In genomic region chr15:10713626-10714316, GRCm38 (mm10) we compare ENCODE assay signal across 8 mouse cellular contexts. TPM values are rescaled to one million over a fixed set of nuclear protein-coding genes. Genes with fewer than 3 reads are reported as not detected.
DNase-seq lines count a peak whose midpoint lies in the region; ATAC-seq and TF ChIP-seq lines count a peak whose summit lies in the region.

No protein-coding gene starts in this region.

- peak overlapping the region; percentile 25; the same call in 1 of the 2 replicates for H3K27ac ChIP-seq in ES-Bruce4 (ENCODE audit: insufficient read depth, low read length)
- H3K27ac ChIP-seq in embryonic facial prominence, embryonic 12.5 days = peak overlapping the region; percentile 90
- H3K27ac ChIP-seq in hindbrain, embryonic 11.5 days (ENCODE audit: low read depth, low read length) = peak overlapping the region; percentile 82
- peak overlapping the region; percentile 70 for H3K27ac ChIP-seq in liver, embryonic 11.5 days (ENCODE audit: low read depth, low read length)
- peak overlapping the region; percentile 72 for H3K27ac ChIP-seq in neural tube, embryonic 15.5 days (replicated peaks)

- TF ChIP-seq EP300 in ES-Bruce4 (IDR thresholded peaks at IDR 0.05; ENCODE audit: insufficient read depth, low read depth, low read length) = no peak

- H3K36me3 ChIP-seq in ES-Bruce4 (ENCODE audit: control insufficient read depth, insufficient read depth, low read length, poor library complexity, severe bottlenecking) = no peaks in the 10 kb centered on the region; the same call in 1 of the 2 replicates
- H3K36me3 ChIP-seq in embryonic facial prominence, embryonic 12.5 days = 0 out of 2 replicates have a peak, but pooled peaks cover 2% of the 10 kb centered on the region
- no peaks in the 10 kb centered on the region for H3K36me3 ChIP-seq in hindbrain, embryonic 11.5 days (ENCODE audit: control insufficient read depth, insufficient read depth, low read length)
- no peaks in the 10 kb centered on the region for H3K36me3 ChIP-seq in liver, embryonic 11.5 days (ENCODE audit: control insufficient read depth, insufficient read depth, low read length)
- H3K36me3 ChIP-seq in neural tube, embryonic 15.5 days = no peaks in the 10 kb centered on the region

- no peaks in the 10 kb centered on the region; the same call in 1 of the 2 replicates for H3K9me3 ChIP-seq in ES-Bruce4 (replicated peaks; ENCODE audit: control insufficient read depth, insufficient read depth, low read length, poor library complexity, severe bottlenecking)
- no peaks in the 10 kb centered on the region for H3K9me3 ChIP-seq in embryonic facial prominence, embryonic 12.5 days
- no peaks in the 10 kb centered on the region for H3K9me3 ChIP-seq in hindbrain, embryonic 11.5 days (ENCODE audit: control insufficient read depth, low read length)
- H3K9me3 ChIP-seq in liver, embryonic 11.5 days (ENCODE audit: control insufficient read depth, low read length) = no peaks in the 10 kb centered on the region
- no peaks in the 10 kb centered on the region for H3K9me3 ChIP-seq in neural tube, embryonic 15.5 days (replicated peaks)

- H3K4me2 ChIP-seq in embryonic facial prominence, embryonic 12.5 days (replicated peaks) = peak overlapping the region; percentile 67
- peak overlapping the region; percentile 83 for H3K4me2 ChIP-seq in hindbrain, embryonic 11.5 days (replicated peaks; ENCODE audit: low read depth, low read length)
- H3K4me2 ChIP-seq in liver, embryonic 11.5 days = peak overlapping the region; percentile 90
- peak overlapping the region; percentile 100 for H3K4me2 ChIP-seq in neural tube, embryonic 15.5 days

- WGBS in embryonic facial prominence, embryonic 12.5 days = under 1% methylated on average over 35 of the region's 35 CpGs
- WGBS in hindbrain, embryonic 11.5 days = under 1% methylated on average over 34 of the region's 35 CpGs
- WGBS in liver, embryonic 11.5 days = 2% methylated on average over 30 of the region's 35 CpGs
- under 1% methylated on average over 35 of the region's 35 CpGs for WGBS in neural tube, embryonic 15.5 days

- ATAC-seq in embryonic facial prominence, embryonic 12.5 days (ENCODE audit: insufficient number of reproducible peaks, insufficient read depth, low FRiP score, low TSS enrichment) = 0 out of 2 replicates have a peak, but pooled peaks have one; percentile 25
- ATAC-seq in hindbrain, embryonic 11.5 days (ENCODE audit: low FRiP score) = peak; percentile 68
- ATAC-seq in liver, embryonic 11.5 days (replicated peaks; ENCODE audit: low FRiP score) = peak; percentile 19
- ATAC-seq in neural tube, embryonic 15.5 days (ENCODE audit: low FRiP score) = peak; percentile 57

- peak overlapping the region; percentile 80 for H3K4me3 ChIP-seq in ES-Bruce4 (ENCODE audit: low read depth, low read length)
- peak overlapping the region; percentile 86 for H3K4me3 ChIP-seq in embryonic facial prominence, embryonic 12.5 days
- H3K4me3 ChIP-seq in hindbrain, embryonic 11.5 days (ENCODE audit: low read depth, low read length) = peak overlapping the region; percentile 89
- peak overlapping the region; percentile 73 for H3K4me3 ChIP-seq in liver, embryonic 11.5 days (ENCODE audit: low read depth, low read length)
- peak overlapping the region; percentile 82 for H3K4me3 ChIP-seq in neural tube, embryonic 15.5 days (replicated peaks)

- H3K27me3 ChIP-seq in ES-Bruce4 (ENCODE audit: control insufficient read depth, insufficient read depth, low read length, poor library complexity, severe bottlenecking) = no peaks in the 10 kb centered on the region
- no peaks in the 10 kb centered on the region for H3K27me3 ChIP-seq in embryonic facial prominence, embryonic 12.5 days
- H3K27me3 ChIP-seq in hindbrain, embryonic 11.5 days (ENCODE audit: control insufficient read depth, insufficient read depth, low read length) = no peaks in the 10 kb centered on the region
- H3K27me3 ChIP-seq in liver, embryonic 11.5 days (replicated peaks; ENCODE audit: control insufficient read depth, insufficient read depth, low read length) = no peaks in the 10 kb centered on the region; the same call in 1 of the 2 replicates
- H3K27me3 ChIP-seq in neural tube, embryonic 15.5 days (replicated peaks) = no peaks in the 10 kb centered on the region

- TF ChIP-seq CTCF in ES-Bruce4 (IDR thresholded peaks at IDR 0.05; ENCODE audit: low read depth, low read length) = no peak

- DNase-seq in adrenal gland, adult (ENCODE audit: inconsistent age in 2 of 2, low spot score in 1 of 2) = peak; percentile 49 to 73
- no peak for DNase-seq in adrenal gland, adult 8-10 months
- DNase-seq in hindbrain, embryonic 11.5 days (ENCODE audit: low spot score) = peak; percentile 68
- DNase-seq in liver, embryonic 11.5 days (ENCODE audit: low spot score) = peak; percentile 53
- no peak for DNase-seq in thymus, postnatal 14 days

- peak overlapping the region; percentile 94 for H3K9ac ChIP-seq in ES-Bruce4 (ENCODE audit: low read depth, poor library complexity, severe bottlenecking)
- peak overlapping the region; percentile 94 for H3K9ac ChIP-seq in embryonic facial prominence, embryonic 12.5 days
- peak overlapping the region; percentile 87 for H3K9ac ChIP-seq in hindbrain, embryonic 11.5 days (ENCODE audit: low read depth, low read length)
- H3K9ac ChIP-seq in liver, embryonic 11.5 days (ENCODE audit: low read depth, low read length) = peak overlapping the region; percentile 75
- peak overlapping the region; percentile 72 for H3K9ac ChIP-seq in neural tube, embryonic 15.5 days (replicated peaks)

- H3K4me1 ChIP-seq in ES-Bruce4 (ENCODE audit: control insufficient read depth, insufficient read depth, low read length) = peaks cover 2% of the 10 kb centered on the region
- peaks cover 21% of the 10 kb centered on the region for H3K4me1 ChIP-seq in embryonic facial prominence, embryonic 12.5 days
- H3K4me1 ChIP-seq in hindbrain, embryonic 11.5 days (replicated peaks; ENCODE audit: control insufficient read depth, insufficient read depth, low read length) = 0 out of 2 replicates have a peak, but pooled peaks cover 3% of the 10 kb centered on the region
- H3K4me1 ChIP-seq in liver, embryonic 11.5 days (replicated peaks; ENCODE audit: control insufficient read depth, insufficient read depth, low read length) = peaks cover 5% of the 10 kb centered on the region
- H3K4me1 ChIP-seq in neural tube, embryonic 15.5 days = peaks cover 29% of the 10 kb centered on the region

- no peak for TF ChIP-seq POLR2A in ES-Bruce4 (IDR thresholded peaks at IDR 0.05; ENCODE audit: insufficient read depth, low read length)

RNA-seq across cellular contexts. Expression of gene Rai14, which starts 0.7 kb away (rescaled TPM):
- 10 to 100 TPM; 23.7 to 42.1 (median 28.6) TPM for total RNA-seq in adrenal gland, adult 8-10 months (2022)
- polyA plus RNA-seq in ES-Bruce4 (2011; ENCODE audit: insufficient read depth, insufficient read length, low read depth, missing spikeins) = 80.9 and 85.7 TPM in 2 replicates
- 85.6 and 89.7 TPM in 2 replicates for polyA plus RNA-seq in embryonic facial prominence, embryonic 12.5 days (2016; fragmentation: Nextera tagmentation; extraction: Ambion mirVana)
- 86.0 and 93.4 TPM in 2 replicates for polyA plus RNA-seq in hindbrain, embryonic 11.5 days (2014; fragmentation: Nextera tagmentation; extraction: Ambion mirVana)
- 19.6 and 20.2 TPM in 2 replicates for polyA plus RNA-seq in liver, embryonic 11.5 days (2014; fragmentation: Nextera tagmentation; extraction: Ambion mirVana)
- 10.2 and 13.2 TPM in 2 replicates for polyA plus RNA-seq in neural tube, embryonic 15.5 days (2015; fragmentation: Nextera tagmentation; extraction: Ambion mirVana)

Comparison
In these comparisons a context has a peak if more than half of its experiments do, and no peak if none do; other contexts are left out.
1. DNase-seq: peak in adrenal gland, adult (2 of 2), hindbrain, embryonic 11.5 days (single experiment) and liver, embryonic 11.5 days (single experiment); none in adrenal gland, adult 8-10 months (single experiment) and thymus, postnatal 14 days (single experiment).
2. H3K27ac ChIP-seq: peak in every context shown above with its lines; median percentile 90 in embryonic facial prominence, embryonic 12.5 days; 82 in hindbrain, embryonic 11.5 days; 72 in neural tube, embryonic 15.5 days; 70 in liver, embryonic 11.5 days; 25 in ES-Bruce4.
3. Peak in every context shown above with its lines, with median percentiles within 50 percentile points of each other: H3K4me3 ChIP-seq, H3K9ac ChIP-seq, ATAC-seq and H3K4me2 ChIP-seq.